Mouse (Mus musculus): ENCODE results near the gene Cstb. TPM values are rescaled to one million over a fixed set of nuclear protein-coding genes. Genes with fewer than 3 reads are reported as not detected.

Gene Cstb
- polyA plus RNA-seq, 1 experiment from 2014 or later = 490 TPM

DNA sequence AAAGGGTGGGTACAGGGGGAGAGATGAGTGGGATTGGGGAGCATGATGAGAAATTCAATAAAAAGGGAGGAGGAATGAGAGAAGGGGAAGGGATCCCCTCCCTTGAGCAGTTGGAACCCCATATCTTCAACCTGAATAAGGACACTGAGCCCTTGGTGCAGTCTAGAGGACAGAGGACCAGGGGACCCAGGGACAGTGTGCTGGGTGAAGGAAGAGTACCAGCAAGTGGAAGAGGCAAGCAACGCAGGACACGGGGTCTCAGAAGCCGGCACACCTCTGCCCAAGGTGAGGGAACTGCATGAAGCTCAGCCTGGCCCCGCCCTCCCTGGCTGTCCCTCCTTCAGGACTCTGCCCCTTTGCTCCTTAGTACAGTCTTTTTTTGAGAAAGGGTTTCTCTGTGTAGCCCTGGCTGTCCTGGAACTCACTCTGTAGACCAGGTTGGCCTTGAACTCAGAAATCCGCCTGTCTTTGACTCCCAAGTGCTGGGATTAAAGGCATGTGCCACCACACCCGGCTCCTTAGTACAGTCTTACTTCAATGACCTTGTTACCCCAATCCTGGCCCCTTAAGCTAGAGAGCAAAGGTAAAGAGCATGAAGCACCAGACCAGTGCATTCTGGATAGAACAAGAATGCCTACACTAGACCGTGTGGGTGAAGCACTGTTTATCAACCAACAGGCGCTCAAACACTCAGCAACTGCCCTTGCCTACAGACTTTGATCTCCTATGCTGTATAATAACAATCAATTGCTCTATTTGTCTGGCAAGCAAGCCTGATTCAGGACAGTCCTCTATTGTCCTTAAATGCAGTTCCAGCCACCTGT lies 37.7 kb downstream of the Cstb start:
- Histone ChIP-seq H3K9ac (replicated peaks; ENCODE audit: low read depth) (no peak overlapping the region), H3K27ac (ENCODE audit: low read length) (no peak overlapping the region), H3K4me1 (ENCODE audit: insufficient read depth, low read depth, low read length) (peaks cover 5% of the 10 kb centered on the region; the same call in 1 of the 2 replicates), H3K4me2 (replicated peaks; ENCODE audit: low read depth, low read length) (no peak overlapping the region), H3K4me3 (ENCODE audit: low read depth, low read length) (no peak overlapping the region), H3K36me3 (ENCODE audit: insufficient read depth, low read length) (no peaks in the 10 kb centered on the region), H3K27me3 (replicated peaks; ENCODE audit: insufficient read depth, low read length) (no peaks in the 10 kb centered on the region), H3K9me3 (ENCODE audit: low read length) (no peaks in the 10 kb centered on the region)
- 67% methylated on average over 8 of the region's 8 CpGs for WGBS
- no peak for TF ChIP-seq EP300 (IDR thresholded peaks at IDR 0.05)
- TF ChIP-seq CTCF (IDR thresholded peaks at IDR 0.05) = no peak
- DNase-seq (ENCODE audit: low spot score) (peak; percentile 41), ATAC-seq (no peak)

DNA sequence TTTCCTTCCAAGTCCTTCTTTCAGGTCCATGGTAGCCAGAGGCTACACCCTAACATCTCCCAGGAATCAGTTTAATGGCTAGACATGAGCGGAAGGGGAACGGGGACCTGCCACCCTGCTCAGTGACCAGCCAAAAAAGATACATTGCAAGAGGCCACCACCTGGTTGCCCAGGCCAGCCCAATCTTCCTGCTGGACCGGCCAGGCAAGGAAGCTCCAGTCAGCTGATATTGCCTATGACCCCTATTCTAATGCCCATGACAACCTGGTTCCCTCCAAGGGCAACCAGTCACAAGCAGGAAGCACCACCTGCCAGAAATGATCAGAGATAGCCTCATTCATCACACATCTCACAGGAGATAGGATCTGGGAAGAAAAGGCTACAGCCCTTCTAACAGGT lies 38.3 kb downstream of the Cstb start:
- Histone ChIP-seq H3K9ac (replicated peaks; ENCODE audit: low read depth) (no peak overlapping the region; the same call in 1 of the 2 replicates), H3K27me3 (replicated peaks; ENCODE audit: insufficient read depth, low read length) (no peaks in the 10 kb centered on the region), H3K4me3 (ENCODE audit: low read depth, low read length) (peak overlapping the region; percentile 56), H3K27ac (ENCODE audit: low read length) (no peak overlapping the region), H3K4me2 (replicated peaks; ENCODE audit: low read depth, low read length) (peak overlapping the region; percentile 97), H3K4me1 (ENCODE audit: insufficient read depth, low read depth, low read length) (peaks cover 5% of the 10 kb centered on the region; the same call in 1 of the 2 replicates), H3K36me3 (ENCODE audit: insufficient read depth, low read length) (no peaks in the 10 kb centered on the region), H3K9me3 (ENCODE audit: low read length) (no peaks in the 10 kb centered on the region)
- WGBS = 76% methylated on average over 3 of the region's 3 CpGs
- TF ChIP-seq CTCF (IDR thresholded peaks at IDR 0.05) = no peak
- TF ChIP-seq EP300 (IDR thresholded peaks at IDR 0.05) = no peak
- DNase-seq (ENCODE audit: low spot score) (no peak), ATAC-seq (no peak)

DNA sequence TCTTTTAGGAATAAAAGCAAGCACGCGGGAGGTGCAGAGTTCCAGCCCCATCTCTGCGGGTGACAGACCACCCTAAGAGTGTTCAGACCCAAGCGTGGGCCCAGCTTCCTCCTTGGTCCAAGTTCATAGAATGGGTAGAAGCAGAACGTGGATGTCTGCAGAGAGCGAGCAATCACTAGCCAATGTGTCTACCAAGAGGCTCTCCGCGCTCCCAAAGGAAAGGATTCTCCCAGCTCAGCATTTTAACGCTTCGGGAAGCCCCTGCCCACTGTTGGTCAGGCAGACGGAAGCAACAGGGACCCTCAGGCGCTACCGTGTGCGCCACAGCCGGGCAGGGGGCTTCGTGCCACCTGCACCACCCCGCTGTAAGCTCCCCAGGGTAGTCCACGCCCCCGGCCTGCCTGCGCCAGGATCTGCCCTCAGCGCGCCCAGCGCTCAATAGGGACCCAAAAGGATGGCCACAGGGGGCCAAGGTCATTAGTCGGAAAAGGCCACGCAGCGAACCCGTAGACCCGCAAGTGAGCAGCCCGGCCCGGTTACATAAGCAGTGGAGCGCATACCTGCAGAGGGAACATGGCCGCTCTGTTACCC lies 38.8 kb downstream of the Cstb start:
- H3K9me3 ChIP-seq (ENCODE audit: low read length) = no peaks in the 10 kb centered on the region
- DNase-seq (ENCODE audit: low spot score) (no peak), ATAC-seq (peak; percentile 7; the same call in 1 of the 2 replicates)
- TF ChIP-seq CTCF (IDR thresholded peaks at IDR 0.05) = no peak
- no peak for TF ChIP-seq EP300 (IDR thresholded peaks at IDR 0.05)
- peak overlapping the region; percentile 42 for H3K9ac ChIP-seq (replicated peaks; ENCODE audit: low read depth)
- no peak overlapping the region for H3K27ac ChIP-seq (ENCODE audit: low read length)
- no peaks in the 10 kb centered on the region for H3K36me3 ChIP-seq (ENCODE audit: insufficient read depth, low read length)
- WGBS = 3% methylated on average over 31 of the region's 32 CpGs
- no peaks in the 10 kb centered on the region for H3K27me3 ChIP-seq (replicated peaks; ENCODE audit: insufficient read depth, low read length)
- H3K4me2 ChIP-seq (replicated peaks; ENCODE audit: low read depth, low read length) = peak overlapping the region; percentile 97
- peaks cover 5% of the 10 kb centered on the region; the same call in 1 of the 2 replicates for H3K4me1 ChIP-seq (ENCODE audit: insufficient read depth, low read depth, low read length)
- peak overlapping the region; percentile 56 for H3K4me3 ChIP-seq (ENCODE audit: low read depth, low read length)

DNA sequence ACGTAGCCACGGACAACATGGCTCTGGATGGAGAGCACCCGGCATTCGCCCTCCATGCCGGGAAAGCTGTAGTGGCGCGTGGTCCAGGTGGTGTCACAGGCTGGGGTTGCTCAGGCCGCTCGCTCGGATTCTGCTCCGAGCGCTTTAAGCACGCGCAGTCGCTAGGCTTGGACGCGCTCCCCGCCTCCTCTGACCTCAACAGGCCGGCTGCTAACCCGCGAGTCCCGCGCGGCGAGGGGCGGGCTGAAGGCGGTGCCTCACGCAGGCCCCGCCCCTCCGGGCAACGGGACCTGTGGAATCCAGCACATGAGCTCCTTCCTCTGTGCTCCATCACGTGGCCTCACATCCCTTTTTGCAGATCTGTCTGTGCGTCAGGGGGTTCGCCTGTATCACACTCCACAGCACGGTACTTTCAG lies 39.3 kb downstream of the Cstb start, which contains the start of gene Pdxk:
TSS of gene Pdxk (minus strand) at position 184 of the 416 bp plus-strand sequence.
- WGBS = under 1% methylated on average over 32 of the region's 35 CpGs
- Histone ChIP-seq H3K27ac (ENCODE audit: low read length) (no peak within 1 kb of the TSS), H3K9me3 (ENCODE audit: low read length) (no peaks in the 10 kb centered on the region), H3K27me3 (replicated peaks; ENCODE audit: insufficient read depth, low read length) (no peaks in the 10 kb centered on the region), H3K4me1 (ENCODE audit: insufficient read depth, low read depth, low read length) (peaks cover 5% of the 10 kb centered on the region; the same call in 1 of the 2 replicates), H3K4me2 (replicated peaks; ENCODE audit: low read depth, low read length) (peak within 1 kb of the TSS; percentile 97), H3K9ac (replicated peaks; ENCODE audit: low read depth) (peak within 1 kb of the TSS; percentile 42), H3K4me3 (ENCODE audit: low read depth, low read length) (peak within 1 kb of the TSS; percentile 56), H3K36me3 (ENCODE audit: insufficient read depth, low read length) (no peaks in the 10 kb centered on the region)
- TF ChIP-seq CTCF (IDR thresholded peaks at IDR 0.05) (no peak), EP300 (IDR thresholded peaks at IDR 0.05) (no peak)
- DNase-seq (ENCODE audit: low spot score) (peak; percentile 92), ATAC-seq (peak; percentile 94)

DNA sequence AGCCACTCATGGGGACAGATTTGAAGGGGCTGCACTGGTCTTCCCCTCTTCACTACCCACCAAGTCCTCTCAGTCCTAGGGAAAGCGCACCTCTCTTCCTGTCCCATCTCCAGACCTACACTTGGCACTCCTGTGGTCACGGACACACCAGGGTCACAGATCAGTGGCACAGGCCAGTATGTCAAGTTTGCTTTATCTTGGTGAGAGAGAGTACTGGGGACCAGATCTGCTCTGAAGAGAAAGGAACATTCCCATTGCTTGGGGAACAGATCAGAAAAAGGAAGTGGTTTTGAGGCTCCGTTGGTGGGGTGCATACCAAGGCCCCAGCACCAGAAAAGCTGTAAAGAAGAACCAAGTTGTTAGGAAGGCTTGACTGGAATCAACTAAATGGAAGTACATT lies 40.0 kb downstream of the Cstb start:
- Histone ChIP-seq H3K4me3 (ENCODE audit: low read depth, low read length) (no peak overlapping the region), H3K27ac (ENCODE audit: low read length) (no peak overlapping the region), H3K36me3 (ENCODE audit: insufficient read depth, low read length) (no peaks in the 10 kb centered on the region), H3K4me2 (replicated peaks; ENCODE audit: low read depth, low read length) (peak overlapping the region; percentile 97), H3K4me1 (ENCODE audit: insufficient read depth, low read depth, low read length) (peaks cover 5% of the 10 kb centered on the region; the same call in 1 of the 2 replicates), H3K27me3 (replicated peaks; ENCODE audit: insufficient read depth, low read length) (no peaks in the 10 kb centered on the region), H3K9me3 (ENCODE audit: low read length) (no peaks in the 10 kb centered on the region), H3K9ac (replicated peaks; ENCODE audit: low read depth) (no peak overlapping the region)
- WGBS = 75% methylated on average over 3 of the region's 3 CpGs
- TF ChIP-seq EP300 (IDR thresholded peaks at IDR 0.05) = no peak
- no peak for TF ChIP-seq CTCF (IDR thresholded peaks at IDR 0.05)
- ATAC-seq (no peak), DNase-seq (ENCODE audit: low spot score) (no peak)

DNA sequence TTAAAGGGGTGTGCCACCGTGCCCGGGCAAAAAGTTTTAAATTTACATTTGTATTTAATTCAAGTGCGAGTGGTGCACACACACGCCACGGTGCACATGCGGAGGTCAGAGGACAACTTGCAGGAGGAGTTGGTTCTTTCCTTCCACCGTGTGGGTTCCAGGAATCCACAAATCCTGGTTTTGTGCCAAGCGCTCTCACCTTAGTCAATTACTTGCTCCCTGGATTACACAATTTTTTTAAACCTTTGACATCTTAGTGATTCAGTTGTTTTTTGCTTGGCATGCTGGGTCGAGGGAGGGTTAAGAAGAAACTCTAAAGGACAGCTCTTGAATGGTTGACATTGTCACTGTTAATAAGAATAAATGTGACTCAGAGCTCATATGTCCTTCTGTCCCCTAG lies 41.2 kb downstream of the Cstb start:
- no peaks in the 10 kb centered on the region for H3K27me3 ChIP-seq (replicated peaks; ENCODE audit: insufficient read depth, low read length)
- WGBS = 67% methylated on average over 9 of the region's 9 CpGs
- TF ChIP-seq CTCF (IDR thresholded peaks at IDR 0.05) = no peak
- no peak for TF ChIP-seq EP300 (IDR thresholded peaks at IDR 0.05)

More for the DNA sequence above, 41.2 kb downstream of the Cstb start:
- ATAC-seq (no peak), DNase-seq (ENCODE audit: low spot score) (no peak)
- H3K9me3 ChIP-seq (ENCODE audit: low read length) = no peaks in the 10 kb centered on the region
- H3K36me3 ChIP-seq (ENCODE audit: insufficient read depth, low read length) = no peaks in the 10 kb centered on the region
- no peak overlapping the region for H3K4me3 ChIP-seq (ENCODE audit: low read depth, low read length)
- no peak overlapping the region for H3K27ac ChIP-seq (ENCODE audit: low read length)
- H3K4me1 ChIP-seq (ENCODE audit: insufficient read depth, low read depth, low read length) = peaks cover 5% of the 10 kb centered on the region; the same call in 1 of the 2 replicates
- no peak overlapping the region for H3K4me2 ChIP-seq (replicated peaks; ENCODE audit: low read depth, low read length)
- no peak overlapping the region for H3K9ac ChIP-seq (replicated peaks; ENCODE audit: low read depth)

Data from lung, postnatal 0 days (tissue).